Mouse (Mus musculus): ENCODE results near the gene Igfals.

Igfals gene

GRCm38 (mm10) chr17:24861785-24862184 is 4.0 kb upstream of the Igfals start:
- no peak for DNase-seq (ENCODE audit: extremely low spot score, low spot score)

GRCm38 (mm10) chr17:24867914-24868313 is 2.1 kb downstream of the Igfals start:
- DNase-seq (ENCODE audit: extremely low spot score, low spot score) = no peak

DNA sequence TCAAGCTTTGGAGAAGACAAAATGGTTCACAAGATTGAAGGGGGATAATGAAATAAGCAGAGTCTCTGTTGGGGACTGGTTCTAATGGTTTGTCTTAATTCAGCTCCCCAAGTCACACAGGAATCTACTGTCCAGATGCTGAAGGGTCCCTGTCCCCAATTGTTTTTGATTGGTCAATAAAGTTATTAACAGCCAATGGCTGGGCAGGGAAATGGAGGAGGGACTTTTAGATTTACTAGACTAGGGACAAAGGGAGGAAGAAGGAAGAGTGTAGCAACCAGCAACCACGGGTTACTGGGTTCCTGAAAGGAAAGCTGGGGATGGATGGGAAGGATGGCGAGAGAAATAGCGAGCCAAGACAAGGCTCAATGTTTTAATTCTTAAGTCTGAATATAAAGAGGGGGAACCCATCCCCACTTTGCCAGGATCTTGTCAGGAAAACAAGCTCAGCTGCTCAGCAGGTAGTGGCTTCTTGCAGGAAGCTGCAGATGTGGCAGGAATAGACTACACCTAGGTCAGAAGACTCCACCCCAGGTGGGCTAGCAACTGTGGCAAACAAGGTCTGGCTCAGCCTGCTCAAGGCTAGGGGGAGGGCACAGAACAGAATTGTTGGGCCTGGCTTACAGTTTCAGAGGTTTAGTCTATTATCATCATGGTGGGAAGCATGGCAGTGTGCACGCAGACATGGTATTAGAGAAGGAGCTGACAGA is 8.1 kb downstream of the Igfals start:
- no peak for DNase-seq (ENCODE audit: extremely low spot score, low spot score)

GRCm38 (mm10) chr17:24874405-24874745 is 8.6 kb downstream of the Igfals start:
- DNase-seq (ENCODE audit: extremely low spot score, low spot score) = no peak

DNA sequence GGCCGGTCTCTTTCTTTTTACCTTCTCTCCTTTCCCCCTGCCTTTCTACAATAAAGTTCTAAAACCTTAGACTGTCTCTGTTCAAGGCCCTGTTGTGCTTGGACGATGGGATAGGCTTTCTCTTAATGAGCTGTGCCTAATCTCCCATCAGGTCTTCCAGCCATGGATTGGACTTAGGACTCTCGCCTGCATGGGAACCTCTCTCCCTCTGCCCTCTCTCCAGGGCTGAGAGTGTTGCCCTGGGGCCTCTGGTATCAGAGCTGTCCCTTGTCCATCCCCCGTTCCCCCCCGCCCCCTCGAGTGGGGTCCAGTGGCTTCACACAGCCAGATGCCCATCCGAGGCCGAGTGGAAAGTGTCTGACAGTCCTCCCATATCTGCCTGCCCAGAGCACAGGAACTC is 9.2 kb downstream of the Igfals start:
- DNase-seq (ENCODE audit: extremely low spot score, low spot score) = no peak

DNA sequence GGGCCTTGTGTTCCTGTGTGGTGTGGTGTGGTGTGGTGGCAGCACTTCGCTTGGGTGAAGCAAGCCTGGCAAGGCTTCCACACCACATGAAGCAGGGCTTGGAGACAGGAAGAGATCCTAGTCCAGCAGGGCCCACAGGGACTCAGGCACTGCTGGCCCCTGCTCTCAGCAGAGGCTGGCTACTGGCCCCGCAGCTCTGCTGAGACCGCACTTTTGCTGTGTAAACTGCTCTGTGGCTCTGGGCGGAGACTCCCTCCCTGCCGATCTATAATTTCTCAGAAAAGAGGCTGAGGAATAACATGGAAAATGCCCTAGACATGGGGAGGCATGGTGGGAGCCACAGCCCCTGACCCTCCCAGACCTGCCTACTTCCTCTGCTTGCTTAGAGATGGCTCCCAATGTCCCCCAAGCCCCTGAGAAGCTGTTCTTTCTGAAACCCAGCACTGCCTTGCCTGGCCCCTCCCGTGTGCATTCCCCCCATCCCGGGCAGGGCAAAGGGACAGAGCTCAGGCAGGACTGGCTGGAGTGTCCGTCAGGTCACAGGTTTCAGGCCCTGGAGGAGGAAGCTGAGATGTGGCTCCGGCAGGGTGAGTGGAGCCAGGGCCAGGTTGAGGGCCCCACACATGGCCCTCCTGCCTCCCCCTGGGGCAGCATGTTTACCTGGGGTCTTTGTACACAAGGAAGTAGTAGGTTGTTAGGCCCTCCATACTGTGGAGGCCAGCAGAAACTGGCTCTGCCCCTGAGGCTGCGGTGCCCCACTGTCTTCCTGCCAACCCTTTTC is 11.7 kb downstream of the Igfals start:
- no peak for DNase-seq (ENCODE audit: extremely low spot score, low spot score)

DNA sequence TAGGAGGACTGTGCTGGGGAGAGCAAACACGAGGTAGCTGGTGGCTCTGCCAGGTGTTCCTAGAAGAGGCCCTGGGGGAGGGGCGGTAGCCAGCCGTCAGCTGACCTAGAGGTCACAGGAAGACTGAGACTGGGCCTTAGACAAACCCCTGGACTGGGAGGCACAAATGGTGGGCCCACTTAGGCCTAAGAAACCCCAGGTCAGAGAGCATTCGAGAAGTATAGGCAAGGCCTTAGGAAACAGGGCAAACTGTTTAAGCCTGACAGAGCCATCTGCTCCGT is 12.3 kb downstream of the Igfals start:
- DNase-seq (ENCODE audit: extremely low spot score, low spot score) = no peak

- DNase-seq (ENCODE audit: extremely low spot score, low spot score) = no peak
Measured at GRCm38 (mm10) chr17:24878531-24878930, 12.7 kb downstream of the Igfals start.

GRCm38 (mm10) chr17:24881738-24882440 is 16.1 kb downstream of the Igfals start:
- no peak for DNase-seq (ENCODE audit: extremely low spot score, low spot score)

DNA sequence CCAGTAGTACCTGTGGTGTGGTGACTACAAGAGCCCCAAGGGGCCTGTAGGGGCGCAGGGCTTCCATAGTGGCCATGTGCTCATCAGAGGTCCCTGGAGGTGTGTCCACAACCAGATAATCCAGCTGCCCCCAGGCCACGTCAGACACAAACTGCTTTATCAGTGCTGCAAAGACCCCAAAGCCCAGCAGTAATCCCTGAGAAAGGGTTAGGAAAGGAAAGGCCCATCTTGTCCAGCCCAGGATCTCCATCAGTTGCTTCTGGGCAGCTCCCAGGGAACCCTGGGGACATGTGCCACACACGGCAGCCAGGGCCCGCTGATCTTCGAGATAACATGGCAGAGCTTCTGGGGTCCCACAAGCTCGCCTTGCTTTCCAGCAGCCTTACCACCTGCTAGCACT is 18.6 kb downstream of the Igfals start:
- DNase-seq (ENCODE audit: extremely low spot score, low spot score) = no peak

DNA sequence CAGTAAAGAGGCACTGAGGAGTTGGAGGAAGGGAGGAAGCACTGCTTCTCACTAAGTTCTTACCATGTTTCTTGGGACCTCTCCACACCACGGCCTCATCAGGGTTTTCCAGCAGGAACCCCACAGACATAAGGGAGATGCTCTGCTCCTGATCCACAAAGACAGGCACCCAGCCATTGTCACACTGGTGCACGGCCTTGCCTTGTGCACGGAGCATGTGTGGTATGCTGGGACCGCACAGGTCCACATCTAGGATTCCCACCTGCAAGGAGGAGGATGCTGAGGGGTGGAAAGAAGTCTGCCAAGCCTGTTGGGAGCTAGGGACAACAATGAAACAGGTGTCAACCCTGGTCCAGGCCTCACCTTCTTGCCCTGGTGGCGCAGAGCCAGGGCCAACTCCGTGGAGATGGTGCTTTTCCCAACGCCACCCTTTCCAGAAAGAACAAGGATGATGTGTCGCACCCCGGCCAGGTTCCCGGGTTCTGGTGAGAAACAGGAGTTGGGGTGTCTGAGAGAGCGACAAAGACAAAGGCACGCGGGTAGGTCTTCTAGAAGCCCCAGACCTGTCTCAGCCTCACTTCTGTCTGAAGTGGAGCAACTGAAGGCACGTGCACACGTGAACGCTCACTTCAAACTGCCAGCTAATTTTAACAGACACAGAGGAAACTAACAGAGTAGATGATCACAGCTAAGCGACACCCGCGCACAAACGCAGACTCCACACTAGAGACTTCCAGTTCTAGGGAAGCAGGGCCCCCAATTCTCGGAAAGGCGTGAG is 19.7 kb downstream of the Igfals start:
- DNase-seq (ENCODE audit: extremely low spot score, low spot score) = no peak

GRCm38 (mm10) chr17:24886134-24886931 is 20.5 kb downstream of the Igfals start, which contains the start of the genes Nubp2 and Spsb3:
Gene Nubp2 (minus strand): TSS chr17:24886349.
Gene Spsb3 (plus strand): TSS chr17:24886643.
- peak; percentile 96 for DNase-seq (ENCODE audit: extremely low spot score, low spot score)

- no peak for DNase-seq (ENCODE audit: extremely low spot score, low spot score)
Measured at GRCm38 (mm10) chr17:24886932-24887271, 21.1 kb downstream of the Igfals start.

GRCm38 (mm10) chr17:24887291-24888080 is 21.7 kb downstream of the Igfals start:
- DNase-seq (ENCODE audit: extremely low spot score, low spot score) = no peak

DNA sequence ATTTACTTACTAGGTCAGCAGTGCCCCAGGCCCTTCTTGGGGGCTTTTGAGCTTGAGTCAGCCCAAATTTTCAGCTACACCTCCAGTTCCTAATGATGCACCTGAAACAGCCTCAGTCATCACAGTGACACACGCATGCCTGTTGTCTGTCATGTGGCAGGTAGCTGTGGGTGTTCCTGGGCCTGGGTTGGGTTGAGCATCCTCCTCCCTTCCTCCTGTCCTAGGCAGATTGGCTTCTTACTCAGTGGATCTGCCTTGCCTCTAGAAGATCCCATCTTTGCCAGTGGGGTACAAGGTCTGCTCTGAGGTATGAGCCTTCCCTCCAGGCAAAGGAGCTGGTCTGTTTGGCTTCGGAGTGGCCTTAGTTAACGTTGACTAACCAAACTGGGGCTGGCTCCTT is 23.1 kb downstream of the Igfals start:
- DNase-seq (ENCODE audit: extremely low spot score, low spot score) = no peak

DNA sequence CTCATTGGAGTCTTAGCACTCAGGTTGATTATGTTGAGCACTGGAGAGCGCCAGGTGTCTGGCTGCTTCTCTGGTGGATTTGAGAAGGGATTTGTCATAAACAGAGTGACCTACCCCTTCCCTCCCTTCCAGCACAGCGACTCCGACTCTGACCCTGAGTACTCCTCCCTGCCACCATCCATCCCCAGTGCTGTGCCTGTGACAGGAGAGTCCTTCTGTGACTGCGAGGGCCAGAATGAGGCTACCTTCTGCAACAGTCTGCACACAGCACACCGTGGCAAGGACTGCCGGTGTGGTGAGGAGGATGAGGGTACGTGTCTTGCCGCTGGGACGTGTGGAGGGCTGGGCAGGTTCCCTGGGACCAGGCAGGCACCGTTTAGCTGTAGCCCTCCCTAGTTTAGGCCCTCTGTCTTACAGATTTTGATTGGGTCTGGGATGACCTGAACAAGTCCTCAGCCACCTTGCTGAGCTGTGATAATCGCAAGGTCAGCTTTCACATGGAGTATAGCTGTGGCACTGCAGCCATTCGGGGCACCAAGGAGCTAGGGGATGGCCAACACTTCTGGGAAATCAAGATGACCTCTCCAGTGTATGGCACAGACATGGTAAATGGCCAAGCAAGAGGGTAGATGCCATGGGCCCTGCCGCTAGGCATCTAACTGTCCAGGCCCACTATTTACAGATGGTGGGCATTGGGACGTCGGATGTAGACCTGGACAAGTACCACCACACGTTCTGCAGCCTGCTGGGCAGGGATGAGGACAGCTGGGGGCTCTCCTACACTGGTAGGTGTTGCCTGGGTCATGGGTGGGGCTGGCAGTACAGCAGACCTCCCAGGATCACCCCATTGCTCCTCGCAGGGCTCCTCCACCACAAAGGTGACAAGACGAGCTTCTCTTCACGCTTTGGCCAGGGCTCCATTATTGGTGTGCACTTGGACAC is 24.6 kb downstream of the Igfals start:
- DNase-seq (ENCODE audit: extremely low spot score, low spot score) = no peak

DNA sequence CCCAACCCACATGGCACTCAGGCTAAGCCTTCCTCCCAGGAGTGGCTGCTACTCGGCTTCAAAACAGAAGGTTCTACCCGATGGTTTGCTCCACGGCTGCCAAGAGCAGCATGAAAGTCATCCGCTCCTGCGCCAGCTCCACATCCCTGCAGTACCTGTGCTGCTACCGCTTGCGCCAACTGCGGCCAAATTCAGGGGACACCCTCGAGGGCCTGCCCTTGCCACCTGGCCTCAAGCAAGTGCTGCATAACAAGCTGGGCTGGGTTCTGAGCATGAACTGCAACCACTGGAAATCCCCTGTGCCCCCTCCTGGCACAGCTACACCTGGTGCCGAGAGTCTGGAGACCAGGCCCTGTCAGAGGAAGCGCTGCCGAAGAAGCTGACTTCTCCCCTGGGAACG is 25.5 kb downstream of the Igfals start:
- DNase-seq (ENCODE audit: extremely low spot score, low spot score) = no peak

GRCm38 (mm10) chr17:24892785-24893184 is 27.0 kb downstream of the Igfals start:
- DNase-seq (ENCODE audit: extremely low spot score, low spot score) = no peak

- DNase-seq (ENCODE audit: extremely low spot score, low spot score) = no peak
Measured at GRCm38 (mm10) chr17:24893276-24893675, 27.5 kb downstream of the Igfals start.
